Mouse (Mus musculus) neural tube, embryonic 13.5 days (tissue): ENCODE measurements around the gene Smim20. TPM values are rescaled to one million over a fixed set of nuclear protein-coding genes. Genes with fewer than 3 reads are reported as not detected.

Experiments used
- ATAC-seq: fragments of 200-750 bp; cut with Nextera tagmentation; 2 replicates; pipeline ENCODE4 v1.8.0; 2017; ENCODE audit warnings: low read depth, mild to moderate bottlenecking, moderate TSS enrichment, moderate library complexity
- H3K27ac ChIP-seq: fragments of 300-500 bp; sonication (generic); replicated peaks from 2 replicates; pipeline ENCODE4 v1.5.1; 2015; ENCODE audit warnings: moderate library complexity, mild to moderate bottlenecking, inconsistent platforms
- H3K27me3 ChIP-seq: fragments of 300-500 bp; sonication (generic); 2 replicates; pipeline ENCODE4 v1.6.1; 2015; ENCODE audit warnings: mild to moderate bottlenecking, inconsistent platforms
- H3K36me3 ChIP-seq: fragments of 300-500 bp; sonication (generic); 2 replicates; pipeline ENCODE4 v1.6.1; 2015; ENCODE audit warnings: mild to moderate bottlenecking, inconsistent platforms
- H3K4me1 ChIP-seq: fragments of 300-500 bp; sonication (generic); replicated peaks from 2 replicates; pipeline ENCODE4 v1.6.1; 2015; ENCODE audit warnings: inconsistent platforms
- H3K4me2 ChIP-seq: fragments of 300-500 bp; sonication (generic); 2 replicates; pipeline ENCODE4 v1.6.1; 2015; ENCODE audit warnings: inconsistent platforms, mild to moderate bottlenecking, moderate library complexity
- H3K4me3 ChIP-seq: fragments of 300-500 bp; sonication (generic); 2 replicates; pipeline ENCODE4 v1.5.1; 2015; ENCODE audit warnings: mild to moderate bottlenecking, inconsistent platforms
- H3K9ac ChIP-seq: fragments of 300-500 bp; sonication (generic); 2 replicates; pipeline ENCODE4 v1.6.1; 2015; ENCODE audit warnings: moderate library complexity, mild to moderate bottlenecking, inconsistent platforms
- H3K9me3 ChIP-seq: fragments of 300-500 bp; sonication (generic); 2 replicates; pipeline ENCODE4 v1.6.1; 2016; ENCODE audit warnings: inconsistent platforms
- WGBS: fragments of 180-500 bp; shearing (Covaris S2); methylation state at CpG from one replicate; pipeline ENCODE4 v1.1.7; 2015; 5-methylcytosine and 5-hydroxymethylcytosine counted together
- polyA plus RNA-seq: library from polyadenylated mRNA; unstranded; fragments of >200 nt; fragmentation: Nextera tagmentation; extraction: Ambion mirVana; gene quantifications from 2 replicates; pipeline ENCODE4 v1.2.1, GENCODE M21; 2015

The Smim20 gene
- polyA plus RNA-seq, 1 experiment from 2014 or later, result 85.5 TPM

DNA sequence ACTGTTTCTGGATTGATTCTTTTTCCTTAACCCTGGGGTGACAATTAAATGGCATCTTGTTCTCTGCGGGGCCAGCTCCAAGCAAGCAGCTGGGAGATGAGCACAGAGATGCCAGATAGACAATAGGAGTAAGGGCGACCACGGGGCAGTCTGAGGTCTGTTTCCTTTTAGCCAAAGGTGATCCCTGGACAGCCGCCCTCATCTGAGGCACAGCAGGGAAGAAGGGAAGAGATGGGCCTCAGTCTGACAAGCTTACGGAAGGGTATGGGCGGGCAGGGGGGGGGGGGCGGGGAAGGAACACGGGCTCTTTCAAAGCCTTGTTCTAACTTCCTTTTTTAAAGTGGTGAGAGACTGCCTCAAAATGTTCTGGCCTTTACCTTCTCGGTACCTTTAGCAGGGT, 22.6 kb downstream of the Smim20 start:
- H3K4me1 ChIP-seq, result peaks cover 12% of the 10 kb centered on the region; the same call in 1 of the 2 replicates
- H3K27me3 ChIP-seq, result no peaks in the 10 kb centered on the region
- no peaks in the 10 kb centered on the region for H3K9me3 ChIP-seq
- WGBS, result 11% methylated on average over 7 of the region's 9 CpGs
- H3K27ac ChIP-seq, result no peak overlapping the region
- H3K36me3 ChIP-seq, result no peaks in the 10 kb centered on the region
- H3K9ac ChIP-seq, result no peak overlapping the region
- H3K4me3 ChIP-seq, result no peak overlapping the region
- ATAC-seq, result no peak
- H3K4me2 ChIP-seq, result no peak overlapping the region

DNA sequence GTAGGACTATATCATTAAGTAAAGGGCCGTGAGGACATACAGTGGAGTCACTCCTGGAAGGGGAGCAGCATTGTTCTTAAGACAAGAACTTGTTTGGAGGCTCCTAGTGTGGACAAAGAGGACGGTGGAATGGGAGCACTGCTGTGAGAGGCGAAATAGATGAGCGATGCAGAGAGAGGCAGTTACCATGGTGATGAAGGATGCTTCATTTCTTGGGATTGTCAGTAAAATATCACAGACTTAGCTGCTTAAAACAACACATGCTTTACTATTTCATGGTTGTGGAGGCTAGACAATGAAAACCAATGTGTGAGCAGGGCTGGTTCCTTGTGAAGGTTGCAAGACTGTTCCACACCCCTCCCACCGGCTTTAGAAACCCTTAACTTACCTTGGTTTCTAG, 27.7 kb downstream of the Smim20 start:
- Histone ChIP-seq H3K27me3 (no peaks in the 10 kb centered on the region), H3K9ac (no peak overlapping the region), H3K36me3 (no peaks in the 10 kb centered on the region), H3K9me3 (no peaks in the 10 kb centered on the region), H3K27ac (no peak overlapping the region), H3K4me3 (no peak overlapping the region), H3K4me1 (no peaks in the 10 kb centered on the region), H3K4me2 (no peak overlapping the region)
- no peak for ATAC-seq
- 72% methylated on average over 5 of the region's 5 CpGs for WGBS

DNA sequence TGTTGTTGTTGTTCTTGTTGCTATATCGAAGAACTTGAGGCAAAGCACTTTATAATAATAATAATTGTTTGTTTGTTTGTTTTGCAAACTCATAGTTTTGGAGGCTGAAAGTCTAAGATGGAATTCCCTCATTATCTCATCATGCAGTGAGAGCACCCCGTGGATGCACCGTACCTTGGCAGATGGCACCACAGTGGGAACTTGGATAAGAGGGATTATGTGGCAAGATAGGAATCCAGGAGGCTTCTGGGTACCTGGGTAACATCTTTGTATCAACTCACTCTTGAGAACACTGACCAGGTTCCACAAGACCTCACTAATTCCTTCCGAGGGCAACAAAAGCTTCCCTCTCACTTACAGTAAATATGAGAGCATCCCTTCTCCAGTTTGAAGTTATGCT, 30.1 kb downstream of the Smim20 start:
- no peak overlapping the region for H3K4me3 ChIP-seq
- H3K27me3 ChIP-seq, result no peaks in the 10 kb centered on the region
- no peak overlapping the region for H3K27ac ChIP-seq
- 93% methylated on average over 4 of the region's 4 CpGs for WGBS
- H3K36me3 ChIP-seq, result no peaks in the 10 kb centered on the region
- no peak overlapping the region for H3K4me2 ChIP-seq
- H3K4me1 ChIP-seq, result no peaks in the 10 kb centered on the region
- H3K9me3 ChIP-seq, result no peaks in the 10 kb centered on the region
- no peak overlapping the region for H3K9ac ChIP-seq
- no peak for ATAC-seq

DNA sequence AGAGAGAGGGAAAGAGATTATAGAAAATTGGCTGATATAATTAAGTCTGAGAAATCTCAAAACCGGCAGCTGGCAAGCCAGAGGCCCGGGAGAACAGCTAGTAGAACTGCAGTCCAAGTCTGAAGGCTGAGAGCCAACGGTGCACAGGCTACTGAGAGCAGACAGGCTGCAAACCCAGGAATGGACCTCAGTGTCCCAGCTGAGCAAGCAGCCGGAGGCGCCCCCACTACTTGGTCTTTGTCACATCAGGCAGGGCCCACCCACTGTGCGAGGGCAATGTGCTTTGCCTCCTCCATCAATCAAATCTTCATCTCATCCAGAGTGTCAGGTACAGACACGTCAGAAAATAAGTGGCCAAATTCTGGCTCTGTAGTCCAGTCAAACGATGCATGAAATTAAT, 34.6 kb downstream of the Smim20 start:
- H3K4me1 ChIP-seq, result no peaks in the 10 kb centered on the region
- H3K4me2 ChIP-seq, result no peak overlapping the region
- no peak overlapping the region for H3K4me3 ChIP-seq
- no peak for ATAC-seq
- no peak overlapping the region for H3K9ac ChIP-seq
- 65% methylated on average over 8 of the region's 8 CpGs for WGBS
- no peaks in the 10 kb centered on the region for H3K9me3 ChIP-seq
- no peak overlapping the region for H3K27ac ChIP-seq
- H3K27me3 ChIP-seq, result no peaks in the 10 kb centered on the region
- H3K36me3 ChIP-seq, result no peaks in the 10 kb centered on the region

DNA sequence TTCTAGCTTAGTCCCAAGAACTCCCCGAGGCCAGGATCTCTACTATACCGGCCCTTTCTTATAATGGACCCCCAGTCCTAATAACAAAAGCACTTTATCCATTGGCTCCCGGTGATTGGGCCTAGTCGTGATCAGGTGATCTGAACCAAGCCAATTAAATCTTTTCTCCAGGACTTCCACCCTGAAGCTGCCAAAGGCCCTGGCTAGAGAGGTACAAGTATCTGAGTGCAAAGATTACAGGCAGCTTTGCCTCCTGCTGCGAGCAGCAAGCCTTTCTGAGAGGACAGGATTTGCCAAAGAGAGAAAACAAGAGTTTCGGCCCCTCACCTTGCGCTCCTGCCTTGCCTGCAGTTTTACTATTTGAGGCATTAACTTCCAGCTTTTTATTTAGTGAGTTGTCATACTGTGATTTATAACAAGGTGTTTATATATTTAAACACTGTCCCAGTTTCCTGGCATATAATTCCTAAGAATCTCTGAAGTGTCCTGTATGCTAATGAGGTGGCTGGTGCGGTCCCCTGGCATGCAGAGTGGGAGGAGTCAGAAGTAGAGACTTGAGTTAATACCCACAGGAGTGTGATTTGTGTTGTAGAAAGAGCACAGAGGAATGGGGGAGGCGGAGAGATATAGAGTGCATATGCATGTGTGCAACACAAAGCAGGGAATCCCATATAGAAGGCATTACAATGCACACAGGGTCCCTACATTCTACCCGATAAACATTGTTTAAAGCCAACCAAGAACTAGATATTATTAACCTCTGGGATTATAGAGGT, 36.2 kb downstream of the Smim20 start:
- no peak for ATAC-seq
- no peak overlapping the region for H3K27ac ChIP-seq

DNA sequence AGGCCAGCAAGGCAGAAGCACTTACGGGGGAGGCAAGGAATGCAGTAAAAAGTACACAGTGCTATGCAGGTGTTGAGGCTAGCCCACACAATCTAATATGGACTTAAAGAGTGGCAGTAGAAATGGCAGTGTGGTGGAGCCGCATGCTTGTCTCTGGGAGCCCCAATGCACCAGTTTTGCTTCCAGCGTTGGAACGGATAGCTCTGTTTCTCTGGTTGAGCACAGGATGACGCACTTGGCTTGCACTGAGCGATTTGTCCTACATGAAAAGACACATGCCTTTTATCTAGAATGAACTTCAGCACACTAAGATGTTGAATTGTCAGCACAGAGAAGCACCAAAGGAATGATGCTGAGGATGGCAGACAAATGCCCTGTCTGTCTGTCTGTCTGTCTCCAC, 37.1 kb downstream of the Smim20 start:
- Histone ChIP-seq H3K27me3 (no peaks in the 10 kb centered on the region), H3K27ac (no peak overlapping the region), H3K36me3 (no peaks in the 10 kb centered on the region), H3K9ac (no peak overlapping the region), H3K4me1 (no peaks in the 10 kb centered on the region), H3K9me3 (no peaks in the 10 kb centered on the region), H3K4me3 (no peak overlapping the region), H3K4me2 (no peak overlapping the region)
- no peak for ATAC-seq
- 95% methylated on average over 6 of the region's 6 CpGs for WGBS

More for the DNA sequence above, 36.2 kb downstream of the Smim20 start:
- Histone ChIP-seq H3K4me2 (no peak overlapping the region), H3K4me1 (no peaks in the 10 kb centered on the region), H3K27me3 (no peaks in the 10 kb centered on the region), H3K9ac (no peak overlapping the region), H3K36me3 (no peaks in the 10 kb centered on the region), H3K9me3 (no peaks in the 10 kb centered on the region), H3K4me3 (no peak overlapping the region)
- WGBS, result 80% methylated on average over 10 of the region's 10 CpGs

DNA sequence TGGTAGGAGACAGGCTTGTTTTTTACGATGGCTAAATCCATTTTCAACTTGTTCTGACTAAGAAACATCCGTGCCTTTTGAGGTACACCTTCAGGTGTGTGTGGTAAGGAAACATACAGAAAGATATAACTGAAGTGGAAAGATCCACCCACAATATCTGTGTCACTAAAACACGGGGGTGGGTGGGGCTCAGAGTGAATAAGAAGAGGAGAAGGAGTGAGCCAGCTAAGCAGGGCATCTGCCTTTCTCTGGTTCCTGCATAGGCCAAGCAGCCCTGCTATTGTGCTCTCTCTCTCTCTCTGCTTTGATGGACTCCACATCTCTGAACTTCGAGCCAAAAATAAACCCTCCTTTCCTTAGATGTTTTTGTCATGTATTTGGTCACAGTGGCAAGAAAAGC, 38.1 kb downstream of the Smim20 start:
- H3K27ac ChIP-seq, result no peak overlapping the region
- H3K36me3 ChIP-seq, result no peaks in the 10 kb centered on the region
- ATAC-seq, result no peak
- no peak overlapping the region for H3K9ac ChIP-seq
- no peaks in the 10 kb centered on the region for H3K4me1 ChIP-seq
- no peak overlapping the region for H3K4me3 ChIP-seq
- no peak overlapping the region for H3K4me2 ChIP-seq
- whole genome bisulfite sequencing, result 68% methylated on average over 4 of the region's 4 CpGs
- H3K9me3 ChIP-seq, result no peaks in the 10 kb centered on the region
- H3K27me3 ChIP-seq, result no peaks in the 10 kb centered on the region

DNA sequence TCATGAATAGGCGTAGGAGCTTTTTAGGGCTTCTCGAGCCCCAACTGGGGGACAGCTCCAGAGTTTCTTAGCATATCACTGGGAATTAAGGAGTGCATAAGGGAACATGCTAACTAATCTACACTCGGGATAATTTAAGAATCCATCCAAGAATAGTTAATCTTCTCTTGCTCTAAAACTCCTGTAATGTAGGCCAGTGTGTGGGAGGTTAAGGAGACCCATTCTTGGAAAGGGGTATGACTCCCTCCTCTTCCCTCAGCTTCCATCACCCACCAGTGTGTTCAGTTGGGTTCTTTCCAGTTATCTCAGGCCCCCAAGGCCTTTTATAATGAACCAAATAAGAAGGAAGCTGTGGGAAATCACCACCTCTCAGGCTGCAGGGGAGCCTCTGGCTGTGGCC, 40.0 kb downstream of the Smim20 start:
- Histone ChIP-seq H3K4me1 (no peaks in the 10 kb centered on the region), H3K9ac (no peak overlapping the region), H3K4me2 (no peak overlapping the region), H3K4me3 (no peak overlapping the region), H3K27me3 (no peaks in the 10 kb centered on the region), H3K9me3 (no peaks in the 10 kb centered on the region), H3K36me3 (no peaks in the 10 kb centered on the region), H3K27ac (no peak overlapping the region)
- 91% methylated on average over 3 of the region's 3 CpGs for WGBS
- no peak for ATAC-seq

DNA sequence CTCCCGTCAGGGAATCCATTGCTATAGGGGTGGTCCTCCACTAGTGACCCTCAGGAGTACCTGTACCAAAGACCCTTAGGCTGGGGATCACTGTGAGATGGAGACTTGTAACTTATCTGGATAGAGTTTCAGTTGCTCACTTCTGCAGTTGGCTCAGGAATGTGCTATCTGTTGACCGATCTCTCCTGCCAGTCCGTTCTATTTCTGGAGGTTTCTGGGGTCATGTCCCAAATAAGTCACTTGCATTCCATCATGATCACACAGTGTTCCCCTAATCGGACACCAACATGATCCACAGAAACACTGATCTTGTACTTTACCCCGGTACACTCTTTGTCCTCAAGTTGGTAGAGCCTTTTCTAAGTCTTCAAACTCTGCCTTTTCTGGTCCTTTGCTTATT, 40.6 kb downstream of the Smim20 start:
- H3K27me3 ChIP-seq, result no peaks in the 10 kb centered on the region
- H3K27ac ChIP-seq, result no peak overlapping the region
- no peaks in the 10 kb centered on the region for H3K36me3 ChIP-seq
- WGBS, result 96% methylated on average over 5 of the region's 5 CpGs
- no peak for ATAC-seq
- no peak overlapping the region for H3K4me3 ChIP-seq
- no peaks in the 10 kb centered on the region for H3K9me3 ChIP-seq
- H3K9ac ChIP-seq, result no peak overlapping the region
- H3K4me1 ChIP-seq, result no peaks in the 10 kb centered on the region
- H3K4me2 ChIP-seq, result no peak overlapping the region

DNA sequence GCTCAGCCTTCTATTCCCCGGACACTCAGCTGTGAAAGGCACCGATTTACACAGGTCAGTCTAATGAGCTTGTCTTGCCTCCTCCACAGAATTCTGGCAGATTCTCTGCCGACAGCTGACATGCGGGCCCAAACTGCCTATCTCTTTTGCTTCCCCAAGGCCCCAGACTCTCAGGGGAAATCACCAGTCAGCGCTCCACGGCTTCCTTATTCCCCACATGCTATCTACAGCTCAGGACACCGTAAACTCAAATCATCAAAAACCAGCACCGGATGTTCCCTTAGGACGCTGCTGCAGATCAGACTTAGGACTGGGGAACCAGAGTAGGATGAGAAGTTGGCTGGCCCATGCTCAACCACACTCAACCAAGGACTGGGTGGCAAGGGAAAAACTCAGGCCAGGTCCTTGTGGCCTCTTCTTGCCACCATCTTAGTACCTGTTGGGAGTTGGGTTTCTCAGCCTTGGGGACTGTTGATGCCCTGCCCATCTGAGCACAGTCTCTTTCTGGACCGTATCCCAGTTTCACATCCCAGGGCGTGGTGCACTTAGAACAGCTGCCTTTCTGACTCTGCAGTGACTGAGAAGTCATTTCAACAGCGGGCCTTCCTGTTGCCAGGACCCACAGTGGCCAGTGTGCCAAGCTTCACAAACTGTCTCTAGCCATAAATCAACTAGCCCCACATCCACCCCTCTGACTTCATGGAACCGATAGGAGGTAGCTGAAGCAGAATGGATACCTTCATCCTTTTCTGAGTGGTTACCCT, 47.7 kb downstream of the Smim20 start:
- no peaks in the 10 kb centered on the region for H3K9me3 ChIP-seq
- no peak overlapping the region for H3K9ac ChIP-seq
- WGBS, result 83% methylated on average over 13 of the region's 13 CpGs
- no peak overlapping the region for H3K4me3 ChIP-seq
- ATAC-seq, result no peak
- no peak overlapping the region for H3K4me2 ChIP-seq
- H3K27me3 ChIP-seq, result no peaks in the 10 kb centered on the region
- no peaks in the 10 kb centered on the region for H3K36me3 ChIP-seq
- H3K27ac ChIP-seq, result no peak overlapping the region
- no peaks in the 10 kb centered on the region for H3K4me1 ChIP-seq

DNA sequence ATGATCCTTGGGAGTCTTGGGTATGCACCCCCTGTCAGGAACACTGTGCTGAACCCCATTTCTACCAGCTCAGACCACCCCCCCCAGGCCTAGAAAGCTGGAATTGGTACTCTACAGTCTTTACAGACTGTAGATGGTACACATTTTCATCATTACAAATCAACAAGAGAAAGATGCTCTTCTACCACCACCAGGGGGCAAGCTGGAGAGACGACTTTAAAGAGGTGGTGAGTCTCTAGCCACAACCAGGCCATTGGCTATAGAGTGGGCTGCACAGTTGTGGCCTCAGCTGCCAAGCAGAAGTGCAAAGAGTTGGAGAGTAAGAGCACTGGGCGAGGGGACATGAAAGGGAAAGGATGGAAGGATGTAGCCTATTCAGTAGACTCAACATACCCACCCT, 48.9 kb downstream of the Smim20 start:
- H3K36me3 ChIP-seq, result no peaks in the 10 kb centered on the region
- 61% methylated on average over 2 of the region's 2 CpGs for WGBS
- no peak overlapping the region for H3K4me2 ChIP-seq
- ATAC-seq, result no peak
- H3K27ac ChIP-seq, result no peak overlapping the region
- no peak overlapping the region for H3K4me3 ChIP-seq
- no peak overlapping the region for H3K9ac ChIP-seq
- no peaks in the 10 kb centered on the region for H3K9me3 ChIP-seq
- no peaks in the 10 kb centered on the region for H3K27me3 ChIP-seq
- H3K4me1 ChIP-seq, result no peaks in the 10 kb centered on the region

DNA sequence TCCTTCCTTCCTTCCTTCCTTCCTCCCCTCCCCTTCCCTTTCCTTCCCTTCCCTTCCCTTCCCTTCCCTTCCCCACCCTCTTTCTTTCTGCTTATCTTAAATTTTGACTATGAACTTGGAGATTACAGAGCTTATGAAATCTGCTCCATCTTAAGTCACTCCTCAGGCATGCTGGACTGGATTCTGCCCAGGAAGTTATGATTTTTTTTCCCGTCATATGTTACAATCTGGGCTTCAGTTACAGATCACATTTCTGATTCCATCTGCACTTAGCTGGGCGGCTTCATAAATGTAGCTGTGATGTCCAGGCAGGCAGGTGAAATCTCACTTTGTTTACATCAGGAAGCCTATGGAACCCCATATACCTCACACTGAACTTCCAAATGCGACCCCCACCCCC, 50.5 kb downstream of the Smim20 start:
- Histone ChIP-seq H3K27ac (no peak overlapping the region), H3K9ac (no peak overlapping the region), H3K4me1 (no peaks in the 10 kb centered on the region), H3K4me2 (no peak overlapping the region), H3K36me3 (no peaks in the 10 kb centered on the region), H3K27me3 (no peaks in the 10 kb centered on the region), H3K9me3 (no peaks in the 10 kb centered on the region), H3K4me3 (no peak overlapping the region)
- ATAC-seq, result no peak
- WGBS, result 86% methylated on average over 3 of the region's 3 CpGs
